Mouse (Mus musculus): ENCODE data around the gene Gm5592.
"Not testable (repeated sequence)": the region's sequence is repeated elsewhere in the genome, so short reads cannot be mapped to it uniquely, and the experiment has no call there.

- not testable (repeated sequence) for TF ChIP-seq POLR2A, CTCF (IDR thresholded peaks at IDR 0.05; ENCODE audit: insufficient read depth, low read depth, low read length)
These were observed 4.9 kb downstream of the Gm5592 start for GRCm38 (mm10) chr7:41158562-41158961.
